Mouse (Mus musculus): ENCODE results near the gene Hvcn1.

The Hvcn1 gene

GRCm38 (mm10) chr5:122267136-122267535 lies 60.5 kb downstream of the Hvcn1 start:
- in situ Hi-C loops (cut with MboI, MseI), result no loop called here

- in situ Hi-C loops (cut with MboI, MseI), result no loop called here
These were observed 61.3 kb downstream of the Hvcn1 start for GRCm38 (mm10) chr5:122267899-122268298.

GRCm38 (mm10) chr5:122268858-122269604 lies 62.4 kb downstream of the Hvcn1 start:
- in situ Hi-C loops (cut with MboI, MseI), result no loop called here

- in situ Hi-C loops (cut with MboI, MseI), result no loop called here
These were observed 66.2 kb downstream of the Hvcn1 start for GRCm38 (mm10) chr5:122272821-122273220.

- in situ Hi-C loops (cut with MboI, MseI), result no loop called here
These were observed 68.2 kb downstream of the Hvcn1 start for GRCm38 (mm10) chr5:122274785-122275184.

GRCm38 (mm10) chr5:122278946-122279345 lies 72.3 kb downstream of the Hvcn1 start:
- in situ Hi-C loops (cut with MboI, MseI), result no loop called here

GRCm38 (mm10) chr5:122279799-122280421 lies 73.3 kb downstream of the Hvcn1 start:
- in situ Hi-C loops (cut with MboI, MseI), result no loop called here

- in situ Hi-C loops (cut with MboI, MseI), result no loop called here
These were observed 73.8 kb downstream of the Hvcn1 start for GRCm38 (mm10) chr5:122280422-122280826.

GRCm38 (mm10) chr5:122280827-122281462 lies 74.3 kb downstream of the Hvcn1 start:
- in situ Hi-C loops (cut with MboI, MseI), result no loop called here

- in situ Hi-C loops (cut with MboI, MseI), result no loop called here
These were observed 77.2 kb downstream of the Hvcn1 start for GRCm38 (mm10) chr5:122283828-122284182.

- in situ Hi-C loops (cut with MboI, MseI), result no loop called here
These were observed 77.8 kb downstream of the Hvcn1 start, which contains the start of gene Pptc7 for GRCm38 (mm10) chr5:122284183-122285028. Gene Pptc7, plus strand, starts transcription at chr5:122284365.

GRCm38 (mm10) chr5:122285029-122285766 lies 78.6 kb downstream of the Hvcn1 start:
- in situ Hi-C loops (cut with MboI, MseI), result no loop called here

GRCm38 (mm10) chr5:122285767-122286150 lies 79.2 kb downstream of the Hvcn1 start:
- in situ Hi-C loops (cut with MboI, MseI), result no loop called here

GRCm38 (mm10) chr5:122286191-122286590 lies 79.6 kb downstream of the Hvcn1 start:
- in situ Hi-C loops (cut with MboI, MseI), result no loop called here

- in situ Hi-C loops (cut with MboI, MseI), result no loop called here
These were observed 80.4 kb downstream of the Hvcn1 start for GRCm38 (mm10) chr5:122287026-122287425.

- in situ Hi-C loops (cut with MboI, MseI), result no loop called here
These were observed 81.7 kb downstream of the Hvcn1 start for GRCm38 (mm10) chr5:122288147-122288811.

- in situ Hi-C loops (cut with MboI, MseI), result loop anchor here (10.0 kb wide), 1 partner anchor 1086 kb away; the partner anchor contains the start of gene Rpl6
These were observed 84.5 kb downstream of the Hvcn1 start for GRCm38 (mm10) chr5:122291149-122291548.

Measured in regulatory T cell (primary cell).